Mouse (Mus musculus) cerebellum, postnatal 25 days (tissue): ENCODE measurements at regions not wholly inside any gene's neighbourhood (a gene's known extent, or its start where the extent isn't known, plus 50 kb on each side); places are given as distances from the start of the nearest gene placed in this dataset.

Source experiments
- DNase-seq, 2 experiments: peaks; one replicate each; pipeline ENCODE4 v3.0.0; 2021; ENCODE audit warnings: mixed read lengths in 2 of 2

DNA sequence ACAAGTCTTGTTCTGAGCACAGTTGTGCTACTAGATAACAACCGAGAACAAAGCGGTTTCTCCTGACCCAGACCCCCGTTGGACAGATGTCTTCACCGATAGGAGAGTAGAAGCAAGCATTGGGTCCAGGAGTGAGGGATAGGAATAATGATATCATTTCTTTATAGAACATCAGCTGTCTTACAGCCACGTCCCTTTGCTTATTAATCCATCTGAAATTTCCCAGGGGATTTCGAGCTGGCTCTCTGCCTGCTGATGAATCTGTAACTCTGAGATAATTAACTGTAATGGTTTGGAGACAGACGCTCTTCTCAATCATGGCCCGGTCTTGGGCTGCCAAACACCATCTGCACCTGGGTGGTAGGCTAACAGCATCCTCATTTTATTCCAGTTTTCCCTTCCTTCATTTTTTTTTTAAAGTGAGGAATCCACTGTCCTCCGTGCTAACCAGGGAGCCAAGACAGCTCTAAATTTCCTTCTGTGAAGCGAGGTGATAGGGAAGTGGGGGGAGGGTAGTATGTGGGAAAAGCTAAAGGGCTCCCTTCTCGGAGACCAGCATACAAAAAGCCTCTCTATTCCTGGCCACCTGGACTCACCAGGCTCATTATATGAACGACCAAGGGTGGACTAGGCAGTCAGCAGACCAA lies 75.0 kb upstream of the 1700025G04Rik start:
- peak; percentile 25 to 28 for DNase-seq

DNA sequence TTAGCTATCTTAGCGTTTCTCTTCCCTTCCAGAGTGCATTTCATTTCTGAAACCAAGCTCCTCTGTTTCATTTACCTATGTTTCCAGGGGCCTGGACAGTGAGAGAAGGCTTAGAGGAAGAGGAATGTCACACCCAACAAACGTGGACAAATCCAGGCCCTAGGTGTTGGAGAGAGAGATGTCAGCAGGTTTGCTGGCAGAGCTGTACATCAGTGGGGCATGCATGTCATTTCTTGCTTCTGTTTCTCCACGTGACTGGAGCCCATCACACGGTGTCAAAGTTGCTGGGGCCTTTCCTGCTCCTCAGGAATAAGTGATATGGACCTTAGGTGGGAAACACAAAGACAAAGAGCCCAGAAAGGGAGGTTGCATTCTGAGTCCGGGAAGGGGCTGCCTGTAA lies 74.3 kb upstream of the 1700025G04Rik start:
- no peak for DNase-seq

DNA sequence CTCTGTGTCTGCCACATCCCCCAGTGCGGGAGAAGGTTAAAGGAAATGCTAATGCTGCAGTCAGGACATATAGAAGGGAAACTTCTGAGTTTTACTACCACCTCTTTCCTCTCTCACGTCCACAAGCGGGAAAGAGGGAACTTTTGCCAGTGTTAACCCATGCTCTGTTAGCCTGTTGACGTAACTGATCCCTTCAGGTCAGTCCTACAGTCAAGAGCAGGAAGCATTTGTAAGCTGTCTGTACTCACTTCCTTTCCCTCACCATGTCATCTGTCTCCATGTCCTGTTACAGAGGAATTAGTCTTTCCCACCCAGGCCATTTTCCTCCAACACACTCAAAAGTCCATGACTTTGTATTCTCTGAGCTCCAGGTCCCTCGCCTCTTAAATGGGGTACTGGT lies 62.5 kb upstream of the 1700025G04Rik start:
- no peak for DNase-seq

DNA sequence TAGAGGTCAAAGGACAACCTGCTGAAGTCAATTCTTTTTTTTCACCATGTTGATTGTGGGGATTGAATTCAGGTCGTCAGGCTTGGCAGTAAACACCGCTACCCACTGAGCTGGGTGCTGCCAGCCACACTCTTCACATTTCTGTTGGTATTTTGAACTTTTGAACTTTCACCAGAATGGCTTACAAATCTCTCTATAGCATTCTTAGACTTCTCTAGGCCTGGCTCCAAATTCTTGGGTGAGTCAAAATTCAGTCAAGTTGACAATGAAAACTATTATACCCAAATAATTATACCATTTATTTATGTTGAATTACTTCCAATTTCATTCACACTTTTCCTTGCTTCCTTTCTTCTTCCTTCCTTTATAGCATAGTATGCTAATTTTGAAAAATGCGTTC lies 58.8 kb upstream of the 1700025G04Rik start:
- no peak for DNase-seq

GRCm38 (mm10) chr1:152140175-152140574 lies 50.2 kb upstream of the 1700025G04Rik start:
- DNase-seq = no peak
